Mouse (Mus musculus): Measurements from ENCODE around the gene Dbh. TPM values are rescaled to one million over a fixed set of nuclear protein-coding genes. Genes with fewer than 3 reads are reported as not detected.

Gene Dbh
- polyA plus RNA-seq, 1 experiment from 2014 or later = 1.2 TPM

DNA sequence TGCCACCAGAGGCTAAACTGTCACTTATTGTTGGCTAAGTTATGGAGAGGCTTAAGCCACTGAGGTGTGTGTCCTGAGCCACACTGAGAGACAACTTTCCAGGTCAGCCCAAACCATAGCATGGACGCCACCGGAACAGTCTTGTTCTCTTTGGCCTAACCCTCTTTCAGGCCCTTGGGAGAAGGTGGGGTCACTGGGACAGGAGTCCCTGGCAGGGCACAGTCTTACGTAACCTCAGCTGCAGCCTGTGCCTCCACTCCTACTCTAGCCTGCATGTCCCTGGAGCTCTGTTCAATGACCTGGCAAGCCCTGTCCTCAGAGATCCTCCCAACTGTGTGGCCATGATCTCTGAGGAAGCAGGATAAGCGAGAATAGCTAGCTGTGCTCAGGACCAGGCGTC, 42.1 kb downstream of the Dbh start:
- H3K9ac ChIP-seq = peak overlapping the region; percentile 31; the same call in 1 of the 2 replicates
- H3K4me1 ChIP-seq = peaks cover 47% of the 10 kb centered on the region
- no peaks in the 10 kb centered on the region for H3K36me3 ChIP-seq
- no peak for ATAC-seq (ENCODE audit: low FRiP score, low read depth)
- no peak overlapping the region for H3K4me3 ChIP-seq
- 88% methylated on average over 5 of the region's 5 CpGs for WGBS
- no peaks in the 10 kb centered on the region for H3K9me3 ChIP-seq
- no peak overlapping the region for H3K4me2 ChIP-seq (replicated peaks)
- no peaks in the 10 kb centered on the region for H3K27me3 ChIP-seq
- H3K27ac ChIP-seq = no peak overlapping the region

DNA sequence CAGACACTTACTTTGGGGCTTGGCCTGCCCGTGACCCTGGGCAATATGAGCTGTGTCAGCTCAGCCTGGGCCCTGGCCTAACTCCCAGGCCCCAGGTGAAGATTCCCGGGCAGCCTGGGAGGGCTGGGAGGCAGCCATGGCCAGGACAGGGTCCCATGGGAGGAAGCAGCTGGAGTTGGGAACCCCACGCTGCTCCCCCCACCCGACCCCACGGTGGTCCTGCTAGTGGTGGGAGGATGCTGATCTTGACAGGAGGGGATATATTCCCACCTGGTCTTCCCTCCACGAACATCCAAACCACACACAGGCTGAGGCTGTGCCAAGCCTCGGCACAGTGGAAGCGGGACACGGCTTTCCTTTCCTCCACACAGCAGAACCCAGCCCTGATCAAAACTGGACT, 44.3 kb downstream of the Dbh start:
- peaks cover 52% of the 10 kb centered on the region for H3K4me1 ChIP-seq
- WGBS = 50% methylated on average over 9 of the region's 9 CpGs
- peak overlapping the region; percentile 44; the same call in 1 of the 2 replicates for H3K27ac ChIP-seq
- no peaks in the 10 kb centered on the region for H3K27me3 ChIP-seq
- no peaks in the 10 kb centered on the region for H3K9me3 ChIP-seq
- H3K4me2 ChIP-seq (replicated peaks) = no peak overlapping the region
- H3K9ac ChIP-seq = no peak overlapping the region
- H3K36me3 ChIP-seq = no peaks in the 10 kb centered on the region
- ATAC-seq (ENCODE audit: low FRiP score, low read depth) = no peak; the same call in 1 of the 2 replicates
- H3K4me3 ChIP-seq = no peak overlapping the region

GRCm38 (mm10) chr2:27209816-27210215, 44.8 kb downstream of the Dbh start:
- Histone ChIP-seq H3K27ac (peak overlapping the region; percentile 44; the same call in 1 of the 2 replicates), H3K4me2 (replicated peaks) (no peak overlapping the region), H3K27me3 (no peaks in the 10 kb centered on the region), H3K4me3 (no peak overlapping the region), H3K9ac (peak overlapping the region; percentile 31; the same call in 1 of the 2 replicates), H3K4me1 (peaks cover 52% of the 10 kb centered on the region), H3K9me3 (no peaks in the 10 kb centered on the region), H3K36me3 (no peaks in the 10 kb centered on the region)
- ATAC-seq (ENCODE audit: low FRiP score, low read depth) = 0 out of 2 replicates have a peak, but pooled peaks have one; percentile 33
- WGBS = 18% methylated on average over 5 of the region's 5 CpGs

DNA sequence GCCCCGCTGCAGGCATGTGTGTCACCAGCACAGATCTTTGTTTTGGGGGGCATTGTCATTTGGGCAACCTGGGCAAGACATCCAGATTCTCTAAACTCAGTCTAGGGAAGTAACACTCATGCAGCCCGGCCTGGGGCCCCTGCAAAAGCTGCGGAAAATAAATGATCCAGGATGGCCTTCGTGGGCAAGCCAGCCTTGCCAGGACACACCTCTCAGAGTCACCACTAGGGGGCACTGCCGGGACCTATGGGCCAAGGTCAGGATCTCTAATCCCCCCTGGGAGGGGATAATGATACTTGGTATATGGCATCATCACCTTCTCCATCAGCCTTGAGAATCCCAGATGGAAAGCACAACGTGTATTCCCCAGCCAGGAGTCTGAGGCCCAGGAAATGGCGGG, 45.2 kb downstream of the Dbh start:
- no peaks in the 10 kb centered on the region for H3K36me3 ChIP-seq
- H3K27ac ChIP-seq = no peak overlapping the region; the same call in 1 of the 2 replicates
- ATAC-seq (ENCODE audit: low FRiP score, low read depth) = no peak
- no peak overlapping the region for H3K9ac ChIP-seq
- H3K4me2 ChIP-seq (replicated peaks) = no peak overlapping the region
- peaks cover 52% of the 10 kb centered on the region for H3K4me1 ChIP-seq
- no peak overlapping the region for H3K4me3 ChIP-seq
- no peaks in the 10 kb centered on the region for H3K9me3 ChIP-seq
- H3K27me3 ChIP-seq = no peaks in the 10 kb centered on the region
- WGBS = 42% methylated on average over 7 of the region's 7 CpGs

DNA sequence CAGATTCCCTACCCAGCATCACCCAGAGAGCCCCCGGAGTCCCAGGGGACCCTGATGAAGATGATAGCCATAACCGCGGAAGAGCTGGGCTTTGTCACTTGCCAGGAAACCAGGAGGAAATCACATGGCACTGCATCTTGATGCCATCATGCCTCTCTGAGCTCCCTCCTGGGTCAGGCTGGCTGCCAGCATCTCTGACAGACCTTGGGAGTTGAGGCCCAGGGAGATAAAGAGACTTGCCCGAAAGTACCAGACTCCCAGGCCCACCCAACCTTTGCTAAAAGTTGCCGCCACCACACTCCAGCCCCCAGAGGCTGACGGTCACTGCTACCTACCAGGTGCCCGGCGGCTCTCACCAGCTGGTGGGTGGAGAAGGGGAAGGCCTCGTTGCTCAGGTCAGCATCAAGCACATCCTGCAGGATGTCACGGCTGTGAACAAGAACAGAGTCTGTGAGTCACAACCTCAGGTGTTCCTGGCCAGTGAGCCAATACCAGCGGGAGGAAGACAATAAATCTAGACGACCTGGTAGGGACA, 45.7 kb downstream of the Dbh start:
- no peak overlapping the region for H3K27ac ChIP-seq
- peaks cover 52% of the 10 kb centered on the region for H3K4me1 ChIP-seq
- no peaks in the 10 kb centered on the region for H3K36me3 ChIP-seq
- H3K9ac ChIP-seq = no peak overlapping the region
- H3K4me3 ChIP-seq = no peak overlapping the region
- no peak for ATAC-seq (ENCODE audit: low FRiP score, low read depth)
- H3K4me2 ChIP-seq (replicated peaks) = no peak overlapping the region
- WGBS = 76% methylated on average over 12 of the region's 12 CpGs
- H3K27me3 ChIP-seq = no peaks in the 10 kb centered on the region
- H3K9me3 ChIP-seq = no peaks in the 10 kb centered on the region

DNA sequence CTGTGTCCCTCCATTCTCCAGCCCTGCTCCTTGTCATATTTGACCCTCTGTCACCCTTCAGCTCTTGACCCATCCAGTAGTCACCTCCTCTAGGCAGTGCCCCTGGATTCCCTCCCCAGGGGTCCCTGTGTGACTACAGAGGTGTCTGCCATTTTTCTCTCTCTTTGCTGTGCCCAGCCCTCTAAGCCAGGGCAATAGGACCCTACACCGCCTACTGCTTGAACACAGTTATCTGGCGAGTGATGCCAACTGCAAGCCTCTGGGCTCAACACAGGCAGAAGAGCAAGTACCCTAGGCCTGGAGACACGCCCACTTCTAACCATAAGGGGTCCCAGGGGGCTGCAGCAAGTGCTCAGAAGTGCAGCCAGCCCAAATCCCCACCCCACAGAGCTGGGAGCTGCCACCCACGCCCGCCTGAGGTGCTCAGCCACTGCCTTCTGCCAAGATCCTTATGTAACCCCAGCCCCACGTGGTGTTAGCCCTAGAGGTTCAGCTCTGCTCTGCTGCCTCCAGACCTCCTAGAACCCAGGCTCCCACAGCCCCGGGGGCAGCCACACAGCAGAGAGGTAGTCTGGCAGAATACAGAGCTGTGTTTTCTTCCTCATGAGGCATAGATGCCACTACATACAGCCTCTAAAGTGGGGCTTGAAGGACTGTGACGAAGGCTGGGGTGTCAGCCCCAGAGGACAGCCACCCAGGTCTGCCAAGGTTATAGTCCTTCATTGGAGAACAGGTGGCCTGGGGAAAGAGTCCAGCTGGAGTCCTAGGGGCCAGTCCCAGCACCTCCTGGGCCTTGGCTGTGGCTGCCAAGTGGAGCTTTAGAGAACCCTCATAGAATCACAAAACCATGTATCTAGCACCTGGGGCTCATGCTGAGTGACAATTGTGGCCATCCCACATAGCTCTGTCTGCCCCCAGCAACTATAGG, 47.2 kb downstream of the Dbh start:
- H3K36me3 ChIP-seq = no peaks in the 10 kb centered on the region
- H3K27me3 ChIP-seq = no peaks in the 10 kb centered on the region
- no peak overlapping the region for H3K9ac ChIP-seq
- H3K4me2 ChIP-seq (replicated peaks) = no peak overlapping the region
- H3K9me3 ChIP-seq = no peaks in the 10 kb centered on the region
- H3K27ac ChIP-seq = no peak overlapping the region
- peaks cover 38% of the 10 kb centered on the region for H3K4me1 ChIP-seq
- no peak for ATAC-seq (ENCODE audit: low FRiP score, low read depth)
- WGBS = 69% methylated on average over 8 of the region's 8 CpGs
- no peak overlapping the region for H3K4me3 ChIP-seq

DNA sequence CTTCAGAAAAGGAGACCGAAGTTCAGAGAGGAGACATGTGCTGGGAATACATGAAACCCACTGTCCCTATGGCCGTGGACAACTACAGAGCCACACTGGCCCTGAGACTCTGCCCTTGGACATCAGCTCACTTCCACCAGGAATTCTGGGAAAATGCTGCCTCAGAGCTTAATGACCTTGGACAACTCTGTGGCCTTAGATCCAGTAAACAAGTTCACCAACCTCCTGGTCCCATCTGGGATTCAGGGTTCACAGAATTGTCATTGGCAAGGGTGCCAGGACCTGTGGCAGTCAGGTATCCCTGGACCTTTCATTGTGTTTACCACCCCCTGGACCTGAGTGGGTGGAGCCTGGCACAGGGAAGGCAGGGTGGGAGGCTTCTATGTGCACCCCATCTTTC, 50.5 kb downstream of the Dbh start:
- 86% methylated on average over 2 of the region's 2 CpGs for WGBS
- Histone ChIP-seq H3K4me1 (peaks cover 10% of the 10 kb centered on the region), H3K27ac (no peak overlapping the region), H3K4me2 (replicated peaks) (no peak overlapping the region), H3K9ac (no peak overlapping the region), H3K27me3 (no peaks in the 10 kb centered on the region), H3K36me3 (no peaks in the 10 kb centered on the region), H3K9me3 (no peaks in the 10 kb centered on the region), H3K4me3 (no peak overlapping the region)
- ATAC-seq (ENCODE audit: low FRiP score, low read depth) = no peak

DNA sequence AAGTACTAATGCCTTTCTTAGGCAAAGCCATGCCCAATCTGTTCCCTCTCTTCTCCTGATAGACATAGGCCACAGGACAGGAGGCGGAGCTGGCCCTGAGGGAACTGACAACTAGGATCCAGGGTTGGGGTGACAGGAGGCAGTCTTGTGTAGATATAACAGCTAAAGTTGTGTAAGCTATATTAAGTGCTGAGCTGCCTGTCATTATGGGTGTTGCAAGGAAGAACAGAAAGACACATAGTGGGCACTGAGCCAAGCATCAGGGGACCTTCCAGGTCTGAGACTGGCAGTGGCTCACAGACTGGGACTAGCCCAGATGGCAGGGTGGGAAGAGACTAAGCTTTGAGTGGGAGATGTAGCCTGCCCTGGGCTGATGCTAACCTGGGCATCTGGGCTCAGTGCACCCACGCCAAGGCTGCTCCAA, 53.1 kb downstream of the Dbh start:
- H3K4me1 ChIP-seq = 0 out of 2 replicates have a peak, but pooled peaks cover 1% of the 10 kb centered on the region
- no peak overlapping the region for H3K27ac ChIP-seq
- ATAC-seq (ENCODE audit: low FRiP score, low read depth) = no peak
- H3K4me2 ChIP-seq (replicated peaks) = no peak overlapping the region
- no peaks in the 10 kb centered on the region for H3K9me3 ChIP-seq
- no peak overlapping the region for H3K4me3 ChIP-seq
- no peaks in the 10 kb centered on the region for H3K27me3 ChIP-seq
- H3K36me3 ChIP-seq = no peaks in the 10 kb centered on the region
- no peak overlapping the region for H3K9ac ChIP-seq
- WGBS = 78% methylated on average over 2 of the region's 2 CpGs

DNA sequence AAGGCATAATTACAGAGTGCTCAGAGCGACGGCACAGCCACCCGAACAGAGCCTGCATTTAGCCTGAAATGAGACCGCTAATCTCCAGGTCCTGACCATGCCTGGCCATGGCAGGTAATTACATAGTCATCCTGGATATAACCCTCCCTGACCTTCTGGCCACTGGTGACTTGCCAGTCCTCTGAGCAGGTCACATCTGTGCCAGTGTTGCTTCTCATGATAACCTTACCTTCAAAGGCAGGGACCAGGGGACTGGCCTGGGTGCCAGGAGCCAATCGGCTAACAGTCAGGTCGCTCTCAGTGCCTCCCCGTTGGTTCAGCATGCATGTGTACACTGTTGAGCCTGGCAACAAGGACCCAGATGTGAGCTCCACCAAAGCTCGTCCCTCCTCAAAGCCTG, 53.5 kb downstream of the Dbh start:
- Histone ChIP-seq H3K4me2 (replicated peaks) (no peak overlapping the region), H3K27ac (no peak overlapping the region), H3K27me3 (no peaks in the 10 kb centered on the region), H3K9ac (no peak overlapping the region), H3K4me1 (0 out of 2 replicates have a peak, but pooled peaks cover 3% of the 10 kb centered on the region), H3K36me3 (no peaks in the 10 kb centered on the region), H3K4me3 (no peak overlapping the region), H3K9me3 (no peaks in the 10 kb centered on the region)
- WGBS = 82% methylated on average over 8 of the region's 8 CpGs
- no peak for ATAC-seq (ENCODE audit: low FRiP score, low read depth)

DNA sequence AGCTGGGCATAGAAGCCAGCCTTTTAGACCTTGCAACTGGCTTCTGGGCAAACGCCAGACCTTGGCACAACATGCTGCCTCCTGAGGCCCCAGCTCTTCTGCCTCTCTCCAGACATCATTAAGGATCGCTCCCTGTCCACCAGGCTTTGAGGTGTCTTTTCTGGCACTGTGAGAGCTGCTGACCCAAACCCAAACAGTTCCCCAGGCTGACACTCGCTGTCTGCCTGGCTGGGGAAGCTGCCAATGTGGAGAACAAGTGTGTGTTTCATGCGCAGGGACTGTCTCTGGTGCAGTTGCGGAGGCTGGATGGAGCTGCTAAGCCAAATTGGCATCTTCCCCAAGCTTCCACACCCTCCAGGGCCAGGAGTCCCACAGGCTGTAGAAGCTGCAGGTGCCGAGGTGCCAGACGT, 58.0 kb downstream of the Dbh start:
- no peaks in the 10 kb centered on the region for H3K9me3 ChIP-seq
- no peaks in the 10 kb centered on the region for H3K36me3 ChIP-seq
- H3K4me2 ChIP-seq (replicated peaks) = no peak overlapping the region
- H3K4me1 ChIP-seq = peaks cover 15% of the 10 kb centered on the region
- WGBS = 77% methylated on average over 7 of the region's 7 CpGs
- H3K27me3 ChIP-seq = no peaks in the 10 kb centered on the region
- no peak overlapping the region for H3K27ac ChIP-seq
- no peak for ATAC-seq (ENCODE audit: low FRiP score, low read depth)
- no peak overlapping the region for H3K9ac ChIP-seq
- no peak overlapping the region for H3K4me3 ChIP-seq

DNA sequence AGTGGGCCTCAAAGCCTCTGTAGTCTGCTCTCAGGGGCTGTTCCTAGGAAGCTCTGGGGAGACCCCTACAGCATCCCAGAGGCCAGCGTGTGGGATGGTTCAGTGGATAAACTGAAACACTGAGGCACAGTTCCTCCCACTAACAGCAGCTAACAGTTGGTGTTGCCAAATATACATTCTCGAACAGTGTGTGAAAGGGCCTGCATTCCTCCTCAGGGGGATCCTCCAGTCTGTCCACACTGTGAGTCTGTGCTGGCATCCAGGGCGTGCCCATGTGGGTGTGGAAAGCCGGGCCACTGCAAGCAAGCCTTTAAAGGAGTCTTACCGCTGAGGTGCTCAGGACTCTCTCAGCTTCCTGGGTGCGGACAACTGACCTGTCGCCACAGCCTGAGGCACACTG, 61.5 kb downstream of the Dbh start:
- Histone ChIP-seq H3K36me3 (no peaks in the 10 kb centered on the region), H3K9ac (0 out of 2 replicates have a peak overlapping the region, but pooled peaks have one; percentile 19), H3K4me3 (no peak overlapping the region), H3K4me2 (replicated peaks) (no peak overlapping the region), H3K9me3 (no peaks in the 10 kb centered on the region), H3K27me3 (0 out of 2 replicates have a peak, but pooled peaks cover 2% of the 10 kb centered on the region), H3K27ac (no peak overlapping the region), H3K4me1 (peaks cover 15% of the 10 kb centered on the region)
- 70% methylated on average over 7 of the region's 7 CpGs for WGBS
- no peak for ATAC-seq (ENCODE audit: low FRiP score, low read depth)

DNA sequence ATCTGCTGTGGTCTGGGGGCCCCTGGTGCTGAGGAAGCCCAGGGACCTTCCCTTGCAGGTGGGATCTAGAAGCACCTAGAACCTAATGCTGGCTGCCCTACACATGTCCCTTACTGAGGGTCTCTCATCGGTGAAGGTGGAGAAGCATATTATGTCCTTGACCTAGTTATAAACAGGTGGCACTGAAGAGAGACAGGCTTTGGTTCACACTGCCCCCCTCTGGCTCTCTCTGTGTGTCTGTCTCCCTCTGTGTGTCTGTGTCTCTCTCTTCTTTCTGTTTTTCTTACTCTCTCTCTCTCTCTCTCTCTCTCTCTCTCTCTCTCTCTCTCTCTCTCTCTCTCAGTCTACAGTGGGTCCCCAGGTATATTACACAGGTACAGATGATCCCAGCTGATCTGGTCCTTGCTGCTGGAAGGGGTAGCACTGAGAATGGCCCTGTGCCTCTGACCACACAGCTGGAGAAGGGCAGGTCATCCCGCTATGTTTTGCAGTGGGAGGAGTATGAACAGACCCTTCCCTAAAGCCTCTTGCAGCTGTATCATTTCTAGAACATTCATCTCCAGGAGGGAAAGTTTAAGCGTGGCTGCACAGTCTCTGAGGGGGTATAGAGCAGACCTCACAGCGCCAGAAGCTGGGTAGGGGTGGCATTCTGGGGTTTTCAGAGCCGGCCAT, 63.9 kb downstream of the Dbh start:
- 76% methylated on average over 5 of the region's 5 CpGs for WGBS
- ATAC-seq (ENCODE audit: low FRiP score, low read depth) = no peak

More for the DNA sequence above, 63.9 kb downstream of the Dbh start:
- Histone ChIP-seq H3K9ac (no peak overlapping the region), H3K4me1 (peaks cover 19% of the 10 kb centered on the region), H3K36me3 (no peaks in the 10 kb centered on the region), H3K9me3 (no peaks in the 10 kb centered on the region), H3K4me3 (no peak overlapping the region), H3K27me3 (0 out of 2 replicates have a peak, but pooled peaks cover 2% of the 10 kb centered on the region), H3K27ac (no peak overlapping the region), H3K4me2 (replicated peaks) (no peak overlapping the region)

All from limb, embryonic 13.5 days (tissue).